Mouse (Mus musculus): ENCODE data around the gene Tmpo.

DNA sequence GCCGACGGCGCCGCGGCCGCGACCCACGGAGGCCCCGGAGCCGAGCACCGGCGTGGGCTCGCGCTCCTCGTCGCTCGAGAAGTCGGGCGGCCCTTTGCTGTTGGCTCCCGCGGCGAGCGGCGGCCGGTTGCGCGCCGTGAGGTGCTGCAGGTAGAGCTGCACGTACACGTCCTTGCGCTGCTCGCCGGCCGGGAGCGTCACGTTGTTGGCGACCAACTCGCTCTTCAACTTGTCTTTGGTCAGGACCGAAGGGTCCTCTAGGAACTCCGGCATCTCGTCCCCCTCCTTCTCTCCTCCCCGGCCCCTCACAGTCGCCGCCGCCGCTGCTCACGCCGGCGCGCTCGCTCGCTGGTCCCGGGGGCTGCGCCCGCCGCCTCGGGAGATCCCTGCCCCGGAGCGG is 10.1 kb downstream of the Tmpo start:
- no peak for TF ChIP-seq CTCF (IDR thresholded peaks at IDR 0.05; ENCODE audit: low read depth, low read length)
- TF ChIP-seq POLR2A (IDR thresholded peaks at IDR 0.05; ENCODE audit: insufficient read depth, low read length): no peak

All from ES-Bruce4 (cell line).